Mouse (Mus musculus) heart, embryonic 10.5 days (tissue): ENCODE measurements at regions not wholly inside any gene's neighbourhood (a gene's known extent, or its start where the extent isn't known, plus 50 kb on each side); places are given as distances from the start of the nearest gene placed in this dataset.
A peak's percentile ranks its signal among the peaks of the same experiment; 100 is the strongest.

Source experiments
- DNase-seq: peaks from one replicate; pipeline ENCODE4 v3.0.0-alpha.2; 2017; ENCODE audit warnings: low spot score
- H3K27ac ChIP-seq: fragments of 300-500 bp; sonication (generic); 2 replicates; pipeline ENCODE4 v1.5.1; 2016; ENCODE audit warnings: mild to moderate bottlenecking
- H3K27me3 ChIP-seq: fragments of 300-500 bp; sonication (generic); 2 replicates; pipeline ENCODE4 v1.6.1; 2016; ENCODE audit warnings: mild to moderate bottlenecking; ENCODE audit not compliant: poor library complexity, insufficient read depth, severe bottlenecking
- H3K36me3 ChIP-seq: fragments of 300-500 bp; sonication (generic); 2 replicates; pipeline ENCODE4 v1.6.1; 2016; ENCODE audit warnings: mild to moderate bottlenecking, moderate library complexity
- H3K4me1 ChIP-seq: fragments of 300-500 bp; sonication (generic); 2 replicates; pipeline ENCODE4 v1.6.1; 2016; ENCODE audit warnings: mild to moderate bottlenecking
- H3K4me3 ChIP-seq: fragments of 300-500 bp; sonication (generic); 2 replicates; pipeline ENCODE4 v1.5.1; 2016; ENCODE audit warnings: mild to moderate bottlenecking, moderate library complexity
- H3K9me3 ChIP-seq: fragments of 300-500 bp; sonication (generic); 2 replicates; pipeline ENCODE4 v1.6.1; 2016; ENCODE audit warnings: mild to moderate bottlenecking, moderate library complexity
- WGBS: fragments of 180-500 bp; shearing (Covaris S2); methylation state at CpG from one replicate; pipeline ENCODE4 v1.1.7; 2016; 5-methylcytosine and 5-hydroxymethylcytosine counted together

GRCm38 (mm10) chr13:97383351-97383750, 142.4 kb downstream of the Enc1 start:
- Histone ChIP-seq H3K4me3 (no peak overlapping the region), H3K36me3 (no peaks in the 10 kb centered on the region), H3K27me3 (peaks cover 25% of the 10 kb centered on the region), H3K4me1 (peaks cover 10% of the 10 kb centered on the region; the same call in 1 of the 2 replicates), H3K9me3 (no peaks in the 10 kb centered on the region), H3K27ac (no peak overlapping the region)
- peak; percentile 41 for DNase-seq
- 43% methylated on average over 4 of the region's 4 CpGs for WGBS

GRCm38 (mm10) chr13:97380366-97380765, 139.5 kb downstream of the Enc1 start:
- 72% methylated on average over 11 of the region's 11 CpGs for whole genome bisulfite sequencing
- Histone ChIP-seq H3K27ac (no peak overlapping the region), H3K27me3 (peaks cover 11% of the 10 kb centered on the region; the same call in 1 of the 2 replicates), H3K9me3 (no peaks in the 10 kb centered on the region), H3K36me3 (no peaks in the 10 kb centered on the region), H3K4me3 (no peak overlapping the region), H3K4me1 (peaks cover 16% of the 10 kb centered on the region; the same call in 1 of the 2 replicates)
- DNase-seq = no peak

- H3K4me3 ChIP-seq = no peak overlapping the region
- H3K9me3 ChIP-seq = no peaks in the 10 kb centered on the region
- WGBS = 84% methylated on average over 6 of the region's 6 CpGs
- H3K27me3 ChIP-seq = no peaks in the 10 kb centered on the region
- peak overlapping the region; percentile 29; the same call in 1 of the 2 replicates for H3K27ac ChIP-seq
- H3K36me3 ChIP-seq = no peaks in the 10 kb centered on the region
- peaks cover 12% of the 10 kb centered on the region; the same call in 1 of the 2 replicates for H3K4me1 ChIP-seq
- DNase-seq = no peak
These were observed 135.3 kb downstream of the Enc1 start for GRCm38 (mm10) chr13:97376232-97376523.

GRCm38 (mm10) chr13:97375501-97376231, 134.8 kb downstream of the Enc1 start:
- no peaks in the 10 kb centered on the region for H3K27me3 ChIP-seq
- no peaks in the 10 kb centered on the region for H3K9me3 ChIP-seq
- 72% methylated on average over 14 of the region's 14 CpGs for WGBS
- no peaks in the 10 kb centered on the region for H3K36me3 ChIP-seq
- no peak overlapping the region for H3K4me3 ChIP-seq
- peaks cover 12% of the 10 kb centered on the region; the same call in 1 of the 2 replicates for H3K4me1 ChIP-seq
- peak overlapping the region; percentile 29; the same call in 1 of the 2 replicates for H3K27ac ChIP-seq
- no peak for DNase-seq

GRCm38 (mm10) chr13:97372348-97372747, 131.4 kb downstream of the Enc1 start:
- H3K27me3 ChIP-seq = no peaks in the 10 kb centered on the region; the same call in 1 of the 2 replicates
- DNase-seq = no peak
- no peaks in the 10 kb centered on the region for H3K36me3 ChIP-seq
- H3K27ac ChIP-seq = no peak overlapping the region
- H3K4me3 ChIP-seq = no peak overlapping the region
- whole genome bisulfite sequencing = 38% methylated on average over 7 of the region's 7 CpGs
- H3K4me1 ChIP-seq = 0 out of 2 replicates have a peak, but pooled peaks cover 4% of the 10 kb centered on the region
- no peaks in the 10 kb centered on the region for H3K9me3 ChIP-seq

GRCm38 (mm10) chr13:97371200-97371599, 130.3 kb downstream of the Enc1 start:
- H3K4me3 ChIP-seq = no peak overlapping the region
- no peak for DNase-seq
- no peaks in the 10 kb centered on the region for H3K9me3 ChIP-seq
- 90% methylated on average over 3 of the region's 3 CpGs for WGBS
- no peaks in the 10 kb centered on the region for H3K36me3 ChIP-seq
- no peak overlapping the region for H3K27ac ChIP-seq
- H3K27me3 ChIP-seq = peaks cover 8% of the 10 kb centered on the region
- peaks cover 10% of the 10 kb centered on the region; the same call in 1 of the 2 replicates for H3K4me1 ChIP-seq

GRCm38 (mm10) chr13:97366723-97367122, 125.8 kb downstream of the Enc1 start:
- 74% methylated on average over 8 of the region's 8 CpGs for WGBS
- no peaks in the 10 kb centered on the region for H3K36me3 ChIP-seq
- no peak overlapping the region for H3K4me3 ChIP-seq
- H3K27ac ChIP-seq = no peak overlapping the region
- H3K9me3 ChIP-seq = no peaks in the 10 kb centered on the region
- no peak for DNase-seq
- peaks cover 42% of the 10 kb centered on the region for H3K4me1 ChIP-seq
- peaks cover 27% of the 10 kb centered on the region for H3K27me3 ChIP-seq

- 24% methylated on average over 18 of the region's 18 CpGs for WGBS
- H3K4me1 ChIP-seq = peaks cover 49% of the 10 kb centered on the region
- no peak for DNase-seq
- no peaks in the 10 kb centered on the region for H3K9me3 ChIP-seq
- H3K4me3 ChIP-seq = no peak overlapping the region
- no peak overlapping the region; the same call in 1 of the 2 replicates for H3K27ac ChIP-seq
- H3K36me3 ChIP-seq = no peaks in the 10 kb centered on the region
- peaks cover 27% of the 10 kb centered on the region for H3K27me3 ChIP-seq
These were observed 124.8 kb downstream of the Enc1 start for GRCm38 (mm10) chr13:97365557-97366244.

GRCm38 (mm10) chr13:97365004-97365403, 124.1 kb downstream of the Enc1 start:
- H3K9me3 ChIP-seq = no peaks in the 10 kb centered on the region
- H3K4me1 ChIP-seq = peaks cover 54% of the 10 kb centered on the region
- peaks cover 27% of the 10 kb centered on the region for H3K27me3 ChIP-seq
- no peaks in the 10 kb centered on the region for H3K36me3 ChIP-seq
- H3K27ac ChIP-seq = no peak overlapping the region; the same call in 1 of the 2 replicates
- H3K4me3 ChIP-seq = no peak overlapping the region
- DNase-seq = no peak
- WGBS = 53% methylated on average over 9 of the region's 9 CpGs

- H3K27ac ChIP-seq = no peak overlapping the region
- 81% methylated on average over 5 of the region's 5 CpGs for WGBS
- H3K36me3 ChIP-seq = no peaks in the 10 kb centered on the region
- H3K27me3 ChIP-seq = peaks cover 30% of the 10 kb centered on the region
- H3K4me3 ChIP-seq = no peak overlapping the region
- H3K9me3 ChIP-seq = no peaks in the 10 kb centered on the region
- H3K4me1 ChIP-seq = peaks cover 57% of the 10 kb centered on the region
- no peak for DNase-seq
These were observed 122.9 kb downstream of the Enc1 start for GRCm38 (mm10) chr13:97363765-97364164.

- Histone ChIP-seq H3K27me3 (peaks cover 32% of the 10 kb centered on the region), H3K27ac (peak overlapping the region; percentile 49), H3K9me3 (no peaks in the 10 kb centered on the region), H3K4me1 (peaks cover 62% of the 10 kb centered on the region), H3K4me3 (no peak overlapping the region), H3K36me3 (no peaks in the 10 kb centered on the region)
- no peak for DNase-seq
- WGBS = 53% methylated on average over 4 of the region's 4 CpGs
These were observed 122.3 kb downstream of the Enc1 start for GRCm38 (mm10) chr13:97363214-97363613.

GRCm38 (mm10) chr13:97360551-97360950, 119.6 kb downstream of the Enc1 start:
- Histone ChIP-seq H3K27ac (no peak overlapping the region), H3K9me3 (no peaks in the 10 kb centered on the region), H3K4me1 (peaks cover 65% of the 10 kb centered on the region), H3K4me3 (no peak overlapping the region), H3K27me3 (peaks cover 17% of the 10 kb centered on the region), H3K36me3 (no peaks in the 10 kb centered on the region)
- 49% methylated on average over 9 of the region's 9 CpGs for WGBS
- DNase-seq = no peak

GRCm38 (mm10) chr13:97358781-97359305, 117.9 kb downstream of the Enc1 start:
- Histone ChIP-seq H3K9me3 (no peaks in the 10 kb centered on the region), H3K36me3 (no peaks in the 10 kb centered on the region), H3K4me3 (no peak overlapping the region), H3K4me1 (peaks cover 56% of the 10 kb centered on the region), H3K27me3 (peaks cover 11% of the 10 kb centered on the region; the same call in 1 of the 2 replicates), H3K27ac (no peak overlapping the region)
- DNase-seq = no peak
- WGBS = 79% methylated on average over 8 of the region's 8 CpGs
